Mouse (Mus musculus) thymus, adult 2 months (tissue): ENCODE measurements at regions not wholly inside any gene's neighbourhood (a gene's known extent, or its start where the extent isn't known, plus 50 kb on each side); places are given as distances from the start of the nearest gene placed in this dataset.

ENCODE experiments used
- DNase-seq: peaks from one replicate; pipeline ENCODE4 v3.0.0; 2021
- H3K27ac ChIP-seq: fragments of 200-500 bp; 2 replicates; pipeline ENCODE4 v1.5.1; 2012; ENCODE audit warnings: low read length, control low read depth; ENCODE audit not compliant: control insufficient read depth, insufficient read depth
- H3K27me3 ChIP-seq: fragments of 200-500 bp; 2 replicates; pipeline ENCODE4 v1.6.1; 2012; ENCODE audit warnings: mild to moderate bottlenecking, low read length, moderate library complexity, mixed read lengths; ENCODE audit not compliant: control insufficient read depth, insufficient read depth
- H3K36me3 ChIP-seq: fragments of 200-500 bp; 2 replicates; pipeline ENCODE4 v1.6.1; 2012; ENCODE audit warnings: mild to moderate bottlenecking, low read length, moderate library complexity; ENCODE audit not compliant: control insufficient read depth, insufficient read depth
- H3K4me1 ChIP-seq: fragments of 200-500 bp; replicated peaks from 2 replicates; pipeline ENCODE4 v1.6.1; 2012; ENCODE audit warnings: low read length; ENCODE audit not compliant: control insufficient read depth, insufficient read depth
- H3K4me3 ChIP-seq: fragments of 200-500 bp; 2 replicates; pipeline ENCODE4 v1.5.1; 2012; ENCODE audit warnings: mild to moderate bottlenecking, low read length, control low read depth, moderate library complexity; ENCODE audit not compliant: control insufficient read depth, insufficient read depth
- CTCF ChIP-seq: fragments of 200-500 bp; IDR thresholded peaks from 2 replicates; pipeline ENCODE4 v1.5.1; 2012; ENCODE audit warnings: mild to moderate bottlenecking, control low read depth, low read length, moderate library complexity, borderline replicate concordance; ENCODE audit not compliant: control insufficient read depth, poor library complexity, insufficient read depth; ENCODE audit errors: extremely low read depth
- POLR2A ChIP-seq: fragments of 200-500 bp; IDR thresholded peaks from 2 replicates; pipeline ENCODE4 v1.6.1; 2012; ENCODE audit warnings: mild to moderate bottlenecking, low read length, control low read depth, moderate library complexity; ENCODE audit not compliant: control insufficient read depth, poor library complexity, insufficient read depth; ENCODE audit errors: extremely low read depth
- WGBS: fragments of 180-500 bp; shearing (Covaris S2); methylation state at CpG from one replicate; pipeline ENCODE4 v1.1.7; 2018; 5-methylcytosine and 5-hydroxymethylcytosine counted together

- 84% methylated on average over 4 of the region's 4 CpGs for WGBS
- no peaks in the 10 kb centered on the region for H3K4me1 ChIP-seq
- TF ChIP-seq POLR2A = no peak
- TF ChIP-seq CTCF = no peak
- no peaks in the 10 kb centered on the region for H3K27me3 ChIP-seq
- H3K36me3 ChIP-seq = no peaks in the 10 kb centered on the region
- H3K27ac ChIP-seq = no peak overlapping the region
- DNase-seq = no peak
- H3K4me3 ChIP-seq = no peak overlapping the region
Measured at GRCm38 (mm10) chr8:8285876-8286275, 375.2 kb downstream of the Efnb2 start.

GRCm38 (mm10) chr8:8274987-8275386 is 386.1 kb downstream of the Efnb2 start:
- no peak for TF ChIP-seq CTCF
- no peak for TF ChIP-seq POLR2A
- Histone ChIP-seq H3K4me1 (no peaks in the 10 kb centered on the region), H3K27ac (no peak overlapping the region), H3K27me3 (no peaks in the 10 kb centered on the region), H3K36me3 (no peaks in the 10 kb centered on the region), H3K4me3 (no peak overlapping the region)
- 85% methylated on average over 1 of the region's 1 CpGs for WGBS
- DNase-seq = no peak

- no peaks in the 10 kb centered on the region for H3K27me3 ChIP-seq
- H3K36me3 ChIP-seq = no peaks in the 10 kb centered on the region
- H3K27ac ChIP-seq = no peak overlapping the region
- 90% methylated on average over 3 of the region's 3 CpGs for WGBS
- no peaks in the 10 kb centered on the region for H3K4me1 ChIP-seq
- DNase-seq = no peak
- no peak overlapping the region for H3K4me3 ChIP-seq
- TF ChIP-seq CTCF = no peak
- no peak for TF ChIP-seq POLR2A
Measured at GRCm38 (mm10) chr8:8274211-8274641, 386.8 kb downstream of the Efnb2 start.

- TF ChIP-seq POLR2A (no peak), CTCF (no peak)
- no peaks in the 10 kb centered on the region for H3K27me3 ChIP-seq
Measured at GRCm38 (mm10) chr8:8258855-8259254, 402.2 kb downstream of the Efnb2 start.

GRCm38 (mm10) chr8:8258231-8258638 is 402.8 kb downstream of the Efnb2 start:
- no peak overlapping the region for H3K4me3 ChIP-seq

More at GRCm38 (mm10) chr8:8258855-8259254, 402.2 kb downstream of the Efnb2 start:
- no peaks in the 10 kb centered on the region for H3K4me1 ChIP-seq
- no peak overlapping the region for H3K4me3 ChIP-seq
- H3K36me3 ChIP-seq = no peaks in the 10 kb centered on the region
- WGBS = 95% methylated on average over 7 of the region's 7 CpGs
- no peak for DNase-seq
- H3K27ac ChIP-seq = no peak overlapping the region

GRCm38 (mm10) chr8:8256327-8256726 is 404.7 kb downstream of the Efnb2 start:
- DNase-seq = no peak
- H3K27me3 ChIP-seq = no peaks in the 10 kb centered on the region
- 95% methylated on average over 1 of the region's 1 CpGs for WGBS
- no peaks in the 10 kb centered on the region for H3K36me3 ChIP-seq
- H3K4me3 ChIP-seq = no peak overlapping the region
- TF ChIP-seq POLR2A (no peak), CTCF (no peak)
- H3K27ac ChIP-seq = no peak overlapping the region
- H3K4me1 ChIP-seq = no peaks in the 10 kb centered on the region

More at GRCm38 (mm10) chr8:8258231-8258638, 402.8 kb downstream of the Efnb2 start:
- DNase-seq = no peak
- H3K36me3 ChIP-seq = no peaks in the 10 kb centered on the region
- no peak for TF ChIP-seq CTCF
- H3K4me1 ChIP-seq = no peaks in the 10 kb centered on the region
- no peaks in the 10 kb centered on the region for H3K27me3 ChIP-seq
- WGBS = 45% methylated on average over 9 of the region's 9 CpGs
- no peak overlapping the region for H3K27ac ChIP-seq

- 92% methylated on average over 3 of the region's 3 CpGs for WGBS
Measured at GRCm38 (mm10) chr8:8254446-8254845, 406.6 kb downstream of the Efnb2 start.

More at GRCm38 (mm10) chr8:8254446-8254845, 406.6 kb downstream of the Efnb2 start:
- no peaks in the 10 kb centered on the region for H3K36me3 ChIP-seq
- no peaks in the 10 kb centered on the region for H3K4me1 ChIP-seq
- H3K27me3 ChIP-seq = no peaks in the 10 kb centered on the region
- no peak for DNase-seq
- no peak overlapping the region for H3K4me3 ChIP-seq
- H3K27ac ChIP-seq = no peak overlapping the region
- TF ChIP-seq POLR2A = no peak
- TF ChIP-seq CTCF = no peak
